Mouse (Mus musculus) midbrain, postnatal 0 days (tissue): ENCODE measurements around the gene Abcb11. TPM values are rescaled to one million over a fixed set of nuclear protein-coding genes. Genes with fewer than 3 reads are reported as not detected.

Experiments
- ATAC-seq: fragments of 200-750 bp; cut with Nextera tagmentation; 2 replicates; pipeline ENCODE4 v1.8.0; 2017; ENCODE audit warnings: moderate number of reproducible peaks, mild to moderate bottlenecking, moderate TSS enrichment, moderate library complexity; ENCODE audit not compliant: low FRiP score
- DNase-seq: peaks from one replicate; pipeline ENCODE4 v3.0.0-alpha.2; 2015; ENCODE audit warnings: low spot score
- H3K27ac ChIP-seq: fragments of 300-500 bp; sonication (generic); 2 replicates; pipeline ENCODE4 v1.5.1; 2014; ENCODE audit warnings: low read depth, mild to moderate bottlenecking, low read length, mixed read lengths
- H3K27me3 ChIP-seq: fragments of 300-500 bp; sonication (generic); 2 replicates; pipeline ENCODE4 v1.6.1; 2014; ENCODE audit warnings: low read length, control low read depth, mixed read lengths; ENCODE audit not compliant: insufficient read depth
- H3K36me3 ChIP-seq: fragments of 300-500 bp; sonication (generic); 2 replicates; pipeline ENCODE4 v1.6.1; 2014; ENCODE audit warnings: low read length, control low read depth, mixed read lengths; ENCODE audit not compliant: insufficient read depth
- H3K4me1 ChIP-seq: fragments of 300-500 bp; sonication (generic); 2 replicates; pipeline ENCODE4 v1.6.1; 2014; ENCODE audit warnings: mild to moderate bottlenecking, control low read depth, antibody characterized with exemption, low read length, mixed read lengths; ENCODE audit not compliant: insufficient read depth
- H3K4me2 ChIP-seq: fragments of 300-500 bp; sonication (generic); 2 replicates; pipeline ENCODE4 v1.6.1; 2014; ENCODE audit warnings: low read depth, mild to moderate bottlenecking, low read length, mixed read lengths; ENCODE audit not compliant: poor library complexity, severe bottlenecking
- H3K4me3 ChIP-seq: fragments of 300-500 bp; sonication (generic); 2 replicates; pipeline ENCODE4 v1.5.1; 2014; ENCODE audit warnings: low read depth, mild to moderate bottlenecking, low read length, moderate library complexity
- H3K9ac ChIP-seq: fragments of 300-500 bp; sonication (generic); replicated peaks from 2 replicates; pipeline ENCODE4 v1.6.1; 2014; ENCODE audit warnings: mild to moderate bottlenecking, low read length, moderate library complexity, mixed read lengths; ENCODE audit not compliant: poor library complexity, severe bottlenecking
- H3K9me3 ChIP-seq: fragments of 300-500 bp; sonication (generic); 2 replicates; pipeline ENCODE4 v1.6.1; 2016; ENCODE audit warnings: low read length, control low read depth
- CTCF ChIP-seq: IDR thresholded peaks from 2 replicates; pipeline ENCODE4 v1.5.1; 2016; ENCODE audit warnings: antibody characterized with exemption, mild to moderate bottlenecking
- WGBS: fragments of 180-500 bp; shearing (Covaris S2); extraction: QIAGEN DNeasy Blood & Tissue Kit; methylation state at CpG from one replicate; pipeline ENCODE4 v1.1.7; 2014; 5-methylcytosine and 5-hydroxymethylcytosine counted together
- polyA plus RNA-seq: library from polyadenylated mRNA; unstranded; fragments of >200 nt; fragmentation: Nextera tagmentation; extraction: Ambion mirVana; gene quantifications from 2 replicates; pipeline ENCODE4 v1.2.1, GENCODE M21; 2015
- total RNA-seq: library from RNA; depleted of rRNA; stranded (reverse); fragments of >200 nt; gene quantifications from 2 replicates; pipeline ENCODE4 v1.2.3, GENCODE M21; 2014

Abcb11 gene
- total and polyA plus RNA-seq, 2 experiments from 2014 or later: 0.05 TPM; not detected in 1

DNA sequence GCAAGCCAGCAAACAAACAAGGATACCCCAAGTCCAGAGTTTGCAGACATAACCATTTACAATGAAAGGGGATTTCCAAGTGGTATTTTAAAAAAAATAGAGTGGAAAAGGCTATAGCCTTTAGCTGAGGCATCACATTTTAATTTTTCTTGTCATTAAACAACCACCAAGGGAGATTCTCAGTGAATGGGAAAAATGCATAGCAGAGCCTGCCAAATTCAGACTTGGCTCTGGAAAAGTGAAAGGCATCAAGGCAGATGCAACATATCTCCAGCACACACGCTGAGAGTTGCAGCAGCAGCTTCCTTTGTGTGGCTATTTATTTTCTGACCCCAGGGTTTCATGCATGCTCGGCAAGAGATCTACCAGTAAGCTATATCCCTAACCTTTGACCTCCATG is 97.5 kb downstream of the Abcb11 start:
- Histone ChIP-seq H3K9me3 (no peaks in the 10 kb centered on the region), H3K27ac (no peak overlapping the region), H3K4me2 (no peak overlapping the region), H3K36me3 (no peaks in the 10 kb centered on the region), H3K27me3 (no peaks in the 10 kb centered on the region), H3K9ac (no peak overlapping the region), H3K4me3 (no peak overlapping the region), H3K4me1 (no peaks in the 10 kb centered on the region)
- DNase-seq (peak; percentile 67), ATAC-seq (no peak)
- TF ChIP-seq CTCF: no peak
- WGBS: 25% methylated on average over 2 of the region's 2 CpGs

- H3K4me3 ChIP-seq: no peak overlapping the region
- no peaks in the 10 kb centered on the region for H3K27me3 ChIP-seq
- no peak overlapping the region for H3K27ac ChIP-seq
- TF ChIP-seq CTCF: no peak
- H3K4me1 ChIP-seq: no peaks in the 10 kb centered on the region
- H3K36me3 ChIP-seq: no peaks in the 10 kb centered on the region
- ATAC-seq (no peak), DNase-seq (no peak)
- 90% methylated on average over 9 of the region's 9 CpGs for WGBS
- H3K9me3 ChIP-seq: no peaks in the 10 kb centered on the region
- H3K4me2 ChIP-seq: no peak overlapping the region
- H3K9ac ChIP-seq: no peak overlapping the region
These were observed 103.1 kb downstream of the Abcb11 start for GRCm38 (mm10) chr2:69239315-69239714.

DNA sequence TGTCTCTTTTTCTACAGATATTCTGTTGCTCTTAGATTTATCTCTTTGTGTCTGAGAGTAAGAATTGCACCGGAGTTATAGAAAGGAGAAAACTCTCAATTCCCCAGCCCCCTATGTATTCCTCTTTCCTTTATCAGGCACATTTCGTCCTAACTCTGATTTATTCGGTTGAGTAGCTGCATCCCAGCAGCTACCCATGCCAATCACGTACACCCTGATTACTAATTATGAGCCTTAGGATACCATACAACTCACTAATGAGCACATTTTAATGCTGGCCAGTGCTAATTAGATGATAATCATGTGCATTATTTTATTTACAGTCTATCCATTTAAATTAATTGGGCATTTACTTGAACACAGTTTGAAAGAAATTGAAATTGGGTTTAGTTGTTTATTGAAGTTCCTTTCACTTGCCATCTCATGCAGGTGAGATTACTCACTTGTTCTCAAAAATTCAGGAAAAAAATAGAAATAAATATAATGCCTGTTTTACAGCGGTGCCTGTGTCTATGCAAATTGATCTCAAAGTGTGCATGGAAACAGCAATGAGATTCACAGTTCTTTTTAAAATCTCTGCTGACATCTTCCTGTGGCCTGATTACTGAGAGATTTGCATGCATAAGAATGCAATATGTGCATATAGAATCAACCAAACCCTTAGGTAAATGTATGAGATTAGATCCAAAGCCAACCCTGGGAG is 107.3 kb downstream of the Abcb11 start:
- no peak overlapping the region for H3K9ac ChIP-seq
- H3K4me1 ChIP-seq: no peaks in the 10 kb centered on the region
- no peak for DNase-seq
- no peak overlapping the region for H3K4me2 ChIP-seq
- no peak overlapping the region for H3K4me3 ChIP-seq
- ATAC-seq: no peak
- no peaks in the 10 kb centered on the region for H3K9me3 ChIP-seq
- no peaks in the 10 kb centered on the region for H3K36me3 ChIP-seq
- no peaks in the 10 kb centered on the region for H3K27me3 ChIP-seq
- 44% methylated on average over 5 of the region's 5 CpGs for whole genome bisulfite sequencing
- no peak overlapping the region for H3K27ac ChIP-seq
- no peak for TF ChIP-seq CTCF

DNA sequence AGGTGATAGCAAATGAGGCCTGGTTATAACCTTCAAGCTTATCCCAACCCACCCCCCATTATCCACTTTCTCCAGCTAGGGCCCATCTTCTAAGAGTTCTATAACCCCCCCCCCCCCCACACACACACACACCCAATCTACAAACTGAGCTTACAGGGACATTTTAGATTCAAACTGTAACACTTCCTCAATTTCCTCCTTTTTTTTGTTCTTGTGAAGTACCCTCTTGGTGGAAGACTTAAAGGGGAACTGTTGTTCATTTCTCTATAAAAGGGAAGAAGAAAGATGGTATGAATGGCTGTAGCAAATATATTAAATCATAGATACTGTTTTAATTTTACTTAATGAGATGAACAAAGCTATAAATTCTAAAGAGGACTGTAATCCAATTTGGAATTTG is 110.3 kb downstream of the Abcb11 start:
- Histone ChIP-seq H3K27ac (no peak overlapping the region), H3K9ac (no peak overlapping the region), H3K27me3 (no peaks in the 10 kb centered on the region), H3K9me3 (no peaks in the 10 kb centered on the region), H3K36me3 (no peaks in the 10 kb centered on the region), H3K4me3 (no peak overlapping the region), H3K4me2 (no peak overlapping the region), H3K4me1 (no peaks in the 10 kb centered on the region)
- no peak for TF ChIP-seq CTCF
- DNase-seq (no peak), ATAC-seq (no peak)

- no peak overlapping the region for H3K9ac ChIP-seq
- no peaks in the 10 kb centered on the region for H3K36me3 ChIP-seq
- 82% methylated on average over 2 of the region's 2 CpGs for WGBS
- H3K4me1 ChIP-seq: no peaks in the 10 kb centered on the region
- H3K27ac ChIP-seq: no peak overlapping the region
- no peak overlapping the region for H3K4me3 ChIP-seq
- ATAC-seq (no peak), DNase-seq (no peak)
- H3K9me3 ChIP-seq: no peaks in the 10 kb centered on the region
- H3K4me2 ChIP-seq: no peak overlapping the region
- H3K27me3 ChIP-seq: no peaks in the 10 kb centered on the region
- TF ChIP-seq CTCF: no peak
These were observed 112.3 kb downstream of the Abcb11 start for GRCm38 (mm10) chr2:69230137-69230536.

DNA sequence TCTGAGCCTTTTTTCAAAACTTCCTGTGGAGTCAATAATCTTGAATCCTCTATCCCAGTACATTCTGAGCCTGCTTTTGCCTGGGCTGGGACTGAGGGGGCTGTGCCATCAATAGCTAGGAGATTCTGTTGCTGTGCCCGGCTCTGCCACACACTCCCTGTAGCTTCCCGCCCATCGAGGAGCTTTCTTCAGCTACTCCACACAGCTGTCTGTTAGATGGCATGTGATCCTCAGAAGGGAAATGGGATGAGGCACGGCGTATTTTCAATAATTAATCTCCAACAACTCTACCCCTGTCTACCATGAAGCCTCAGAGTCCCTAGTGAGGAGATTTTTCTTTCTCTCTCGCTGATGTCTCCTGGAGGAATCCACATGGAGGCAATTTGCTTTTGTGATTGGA is 113.8 kb downstream of the Abcb11 start:
- no peaks in the 10 kb centered on the region for H3K36me3 ChIP-seq
- no peak overlapping the region for H3K9ac ChIP-seq
- H3K27ac ChIP-seq: no peak overlapping the region
- H3K4me1 ChIP-seq: no peaks in the 10 kb centered on the region
- H3K27me3 ChIP-seq: no peaks in the 10 kb centered on the region
- no peak for TF ChIP-seq CTCF
- WGBS: 41% methylated on average over 6 of the region's 6 CpGs
- no peak overlapping the region for H3K4me2 ChIP-seq
- H3K4me3 ChIP-seq: no peak overlapping the region
- DNase-seq (no peak), ATAC-seq (no peak)
- H3K9me3 ChIP-seq: no peaks in the 10 kb centered on the region
